Mouse (Mus musculus) erythroblast, adult 5-6 weeks (primary cell): ENCODE data around the gene Phip. TPM values are rescaled to one million over a fixed set of nuclear protein-coding genes. Genes with fewer than 3 reads are reported as not detected.

Source experiments
- ATAC-seq: replicated peaks from 2 replicates; pipeline ENCODE4 v1.8.0; 2016; ENCODE audit warnings: moderate number of reproducible peaks, mild to moderate bottlenecking, moderate TSS enrichment, inconsistent platforms; ENCODE audit not compliant: poor library complexity, low FRiP score, severe bottlenecking
- total RNA-seq, 2 experiments: library from RNA; stranded (forward) in 1 of 2; stranded (reverse) in 1 of 2; fragments of 150-400 nt in 1 of 2; fragments of 200-764, 138-1000 nt in 1 of 2; gene quantifications; 2 replicates each; pipeline versions ENCODE4 v1.2.3 to v1.2.4; 2015 to 2017; ENCODE audit warnings: low replicate concordance in 2 of 2

Phip gene
- total RNA-seq (2015; ENCODE audit: low replicate concordance) (81.3 and 92.0 TPM in 2 replicates), total RNA-seq (2017; ENCODE audit: low replicate concordance) (131 and 135 TPM in 2 replicates)

DNA sequence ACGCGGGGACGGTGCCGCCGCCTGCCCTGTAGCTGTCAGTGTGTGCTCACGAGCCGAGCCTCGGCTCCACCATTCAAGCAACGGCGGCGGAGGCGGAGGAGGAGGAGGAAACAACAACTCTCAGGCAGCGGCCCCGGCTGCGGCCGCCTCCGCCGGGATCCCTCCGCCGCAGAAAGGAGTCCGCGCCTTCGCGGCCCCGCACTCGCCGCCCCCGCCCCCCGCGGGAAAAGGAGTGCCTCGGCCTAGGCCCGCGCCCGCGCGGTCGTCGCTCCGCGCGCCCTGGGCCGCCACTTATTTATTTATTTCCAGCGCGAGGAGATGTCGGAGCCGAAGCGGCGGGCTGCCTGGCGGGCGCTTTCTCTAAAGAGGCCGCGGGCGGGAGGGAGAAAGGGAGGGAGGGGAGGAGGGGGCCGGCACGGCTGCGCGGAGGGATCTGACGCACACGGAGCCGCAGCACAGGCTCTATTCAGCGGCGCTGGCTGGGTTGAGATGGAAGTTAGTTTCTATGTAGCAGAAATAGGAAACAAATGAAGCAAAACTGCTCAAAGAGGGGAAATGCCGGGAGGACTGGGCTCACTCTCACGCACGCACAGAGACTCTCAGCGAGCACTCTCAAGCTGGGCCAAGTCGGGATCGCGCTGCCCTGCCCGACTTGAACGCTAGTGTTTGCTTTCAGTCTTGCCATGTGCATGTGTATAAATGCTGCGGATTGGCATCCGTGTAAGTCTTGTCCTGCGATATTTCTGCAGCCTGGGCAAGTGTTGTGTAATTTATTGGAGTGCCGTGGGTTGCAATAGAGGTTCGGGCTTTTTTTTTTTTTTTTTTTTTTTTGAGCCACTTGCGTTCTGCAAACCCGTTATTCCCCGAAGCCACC is at the start of gene Phip:
TSS of gene Phip (minus strand) at position 175 of the 874 bp plus-strand sequence.
- peak; percentile 84 for ATAC-seq

DNA sequence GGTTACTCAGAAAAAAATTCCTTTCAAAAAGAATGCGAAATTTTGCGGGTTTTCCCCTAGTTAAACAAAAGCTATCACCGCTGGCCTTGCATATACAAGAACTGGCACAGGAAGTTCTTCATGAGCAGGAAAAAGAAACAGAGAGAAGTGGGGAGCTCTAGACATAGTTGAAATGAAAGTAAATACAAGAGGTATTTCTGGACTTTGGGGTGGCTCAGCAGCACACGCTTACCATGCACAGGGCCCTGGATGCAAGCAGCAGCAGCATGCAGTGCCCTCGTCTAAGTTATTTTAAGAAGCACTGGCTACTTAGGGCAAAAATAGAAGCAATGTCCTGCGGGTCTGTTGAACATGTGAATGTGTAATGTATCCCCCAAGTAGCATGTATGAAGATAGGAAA is 48.4 kb upstream of the Phip start:
- no peak for ATAC-seq

DNA sequence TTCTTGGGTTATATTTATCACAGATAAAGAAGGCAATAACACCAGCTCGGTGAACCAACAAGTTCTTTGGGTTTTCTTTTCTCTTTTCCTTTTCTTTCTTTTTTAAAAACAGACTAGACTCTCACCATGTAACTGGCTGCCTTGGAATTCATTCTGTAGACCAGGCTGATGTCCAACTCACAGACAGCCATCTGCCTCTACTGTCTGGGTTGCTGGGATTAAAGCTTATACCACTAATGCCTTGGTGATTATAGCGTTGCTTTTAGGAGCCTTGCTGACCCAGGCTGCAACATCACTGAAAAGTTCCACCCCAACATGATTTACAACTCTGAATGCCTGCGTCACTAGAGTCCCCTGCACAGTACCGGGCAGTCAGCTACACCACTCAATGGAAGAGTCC is 39.2 kb upstream of the Phip start:
- ATAC-seq: no peak

DNA sequence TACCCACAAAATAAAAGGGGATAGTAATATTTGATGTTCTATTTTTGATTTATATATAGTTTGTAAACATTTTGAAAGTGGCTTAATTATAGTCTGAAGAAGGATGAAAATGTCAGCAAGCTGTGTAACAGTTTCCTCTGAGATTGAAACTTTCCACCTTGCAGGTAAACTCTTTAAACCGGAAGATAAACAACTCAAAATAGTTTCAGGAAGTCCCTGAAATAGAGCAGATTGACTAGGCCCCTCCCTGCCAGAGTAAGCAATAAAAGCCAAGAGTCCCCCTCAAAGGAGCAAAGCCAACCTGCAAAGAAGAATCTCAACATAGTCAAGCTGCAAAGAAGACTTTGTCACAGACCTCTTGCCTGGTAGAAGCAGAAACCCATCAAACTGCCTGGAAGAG is 33.0 kb upstream of the Phip start:
- ATAC-seq: no peak

DNA sequence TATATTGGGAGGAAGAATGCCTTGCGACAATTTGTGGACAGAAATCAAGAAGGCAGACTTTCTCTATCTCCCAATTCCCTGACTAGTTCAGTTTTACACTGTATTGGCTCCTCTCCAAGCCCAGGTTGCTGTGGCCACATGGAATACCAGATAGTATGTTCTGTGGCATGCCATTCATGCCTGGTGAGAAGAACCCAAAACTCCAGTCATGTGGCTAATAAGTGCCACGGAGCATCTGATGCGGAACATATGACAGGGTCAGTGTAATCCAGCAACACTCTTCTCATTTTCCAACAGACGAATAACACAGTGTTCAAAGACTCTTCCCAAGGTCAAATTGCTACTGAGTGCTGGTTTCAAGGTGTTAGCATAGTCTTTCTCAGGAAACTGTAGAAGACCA is 26.0 kb upstream of the Phip start:
- no peak for ATAC-seq

DNA sequence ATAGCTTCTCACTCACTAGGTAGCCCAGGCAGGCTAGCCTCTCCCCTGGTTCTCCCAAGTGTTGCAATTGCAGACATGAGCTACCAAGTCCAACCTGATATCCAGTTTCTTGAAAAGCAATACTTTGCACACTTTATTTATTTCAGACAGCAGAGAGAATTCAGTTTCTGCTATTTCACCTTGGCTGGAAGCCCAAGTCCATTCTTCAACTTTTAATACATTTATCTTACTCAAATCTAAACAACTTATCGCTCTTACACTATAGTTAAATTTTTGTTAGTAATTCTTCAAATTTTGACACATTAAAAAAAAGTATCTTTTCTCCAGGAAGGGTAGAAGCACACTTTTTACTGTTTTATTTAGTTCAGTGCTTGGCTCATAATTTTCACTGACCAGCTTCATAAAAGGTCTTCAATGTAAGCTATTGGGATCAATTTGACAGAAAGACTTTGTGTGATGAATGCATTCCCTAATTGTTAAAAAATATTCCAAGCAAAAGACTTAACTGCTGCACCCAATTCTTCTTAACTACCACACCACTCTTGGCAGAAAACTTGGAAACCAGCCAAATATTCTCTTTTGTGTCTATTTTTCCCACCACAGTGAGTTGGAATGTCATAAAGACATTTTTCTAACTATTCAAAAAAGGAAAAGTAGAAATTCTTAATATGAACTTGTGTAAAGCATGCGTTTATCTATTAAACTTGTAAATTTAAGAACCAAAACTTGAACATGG is 22.6 kb upstream of the Phip start:
- ATAC-seq: no peak

DNA sequence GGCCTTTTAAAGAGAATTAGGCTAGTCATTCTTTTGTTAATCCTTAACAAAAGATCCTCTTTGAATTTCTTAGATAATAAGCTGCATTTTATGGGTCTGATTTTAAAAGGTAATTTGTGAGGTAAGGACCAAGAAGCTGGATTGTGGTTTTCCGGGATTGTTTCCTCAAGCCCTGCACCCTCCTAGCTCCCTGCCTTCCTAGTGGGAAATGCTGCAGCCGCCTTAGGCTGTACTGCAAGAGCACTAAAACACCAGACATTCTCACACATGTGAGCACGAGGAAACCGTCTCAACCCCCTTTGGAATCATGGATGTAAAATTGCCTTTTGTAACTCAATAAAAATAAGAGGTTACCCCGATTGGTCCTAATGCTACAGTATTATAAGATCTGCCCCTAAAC is 1.6 kb upstream of the Phip start:
- no peak for ATAC-seq

DNA sequence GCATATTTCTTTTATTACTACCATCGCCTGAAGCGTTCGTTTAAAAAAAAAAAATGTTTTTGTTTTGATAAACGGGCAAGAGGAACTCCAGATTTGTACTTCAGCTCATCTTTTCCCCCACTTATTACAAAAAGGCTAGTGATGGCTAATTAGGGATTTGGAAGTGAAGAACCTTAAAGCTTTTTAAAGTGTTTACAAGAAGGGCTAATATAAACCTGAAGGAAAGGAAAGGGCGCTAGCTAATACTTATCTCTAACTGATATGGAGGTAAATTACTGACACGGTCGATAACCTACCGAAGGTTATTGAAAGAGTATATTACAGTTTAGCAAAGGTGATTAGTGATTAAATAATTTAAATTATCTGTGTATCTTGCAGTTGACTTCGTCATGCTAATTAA is 903 bp upstream of the Phip start:
- no peak for ATAC-seq

DNA sequence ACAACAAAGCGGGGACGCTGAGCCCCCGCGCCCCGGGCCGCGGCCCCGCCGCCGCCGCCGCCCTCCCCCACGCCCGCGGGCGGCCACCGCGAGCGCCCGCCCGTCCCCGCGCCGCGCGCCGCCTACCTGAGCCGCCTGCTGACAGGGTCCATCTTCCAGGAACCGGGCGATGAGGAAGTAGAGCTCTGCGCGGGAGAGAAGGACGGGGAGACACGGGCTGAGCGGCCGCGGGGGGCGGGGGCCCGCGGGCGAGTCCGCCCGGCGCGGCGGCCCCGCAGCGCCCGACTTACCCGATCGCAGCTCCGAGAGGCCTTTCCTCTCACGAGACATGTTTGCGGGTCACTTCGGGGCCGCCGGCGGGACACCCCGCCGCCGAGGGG is 364 bp downstream of the Phip start:
- no peak for ATAC-seq

DNA sequence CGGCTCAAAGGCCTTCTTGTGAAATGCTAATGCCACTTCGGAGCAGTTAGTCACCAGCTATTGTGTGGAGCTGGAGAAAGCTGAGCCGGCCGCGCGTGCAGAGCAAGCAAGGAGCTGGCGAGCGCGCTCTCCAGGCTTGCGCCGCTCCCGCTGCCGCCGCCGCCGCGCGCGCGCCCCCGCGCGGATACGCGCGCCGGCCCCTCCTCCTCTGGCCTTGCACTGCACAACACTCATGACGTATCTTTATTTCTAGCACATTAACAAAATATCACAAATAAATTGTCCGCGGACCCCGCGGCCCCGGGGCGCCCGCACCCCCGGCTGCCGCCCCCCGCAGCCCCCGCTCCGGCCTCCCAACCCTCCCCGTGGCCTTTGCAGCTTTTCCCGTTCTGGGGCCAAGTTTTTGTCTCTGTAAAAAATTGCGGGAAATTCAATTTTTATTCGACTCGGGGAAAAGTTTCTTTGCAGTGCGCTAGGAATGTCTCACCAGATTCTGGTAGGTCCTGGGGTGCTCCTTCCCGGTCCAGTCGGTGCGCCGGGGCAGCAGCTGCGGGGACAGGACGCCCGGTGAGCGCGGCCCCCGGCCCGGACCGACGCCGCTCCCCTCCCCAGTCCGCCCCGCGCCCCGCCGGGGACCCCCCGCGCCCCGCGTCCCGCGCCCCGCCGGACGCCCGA is 992 bp downstream of the Phip start:
- ATAC-seq: peak; percentile 47; the same call in 1 of the 2 replicates

DNA sequence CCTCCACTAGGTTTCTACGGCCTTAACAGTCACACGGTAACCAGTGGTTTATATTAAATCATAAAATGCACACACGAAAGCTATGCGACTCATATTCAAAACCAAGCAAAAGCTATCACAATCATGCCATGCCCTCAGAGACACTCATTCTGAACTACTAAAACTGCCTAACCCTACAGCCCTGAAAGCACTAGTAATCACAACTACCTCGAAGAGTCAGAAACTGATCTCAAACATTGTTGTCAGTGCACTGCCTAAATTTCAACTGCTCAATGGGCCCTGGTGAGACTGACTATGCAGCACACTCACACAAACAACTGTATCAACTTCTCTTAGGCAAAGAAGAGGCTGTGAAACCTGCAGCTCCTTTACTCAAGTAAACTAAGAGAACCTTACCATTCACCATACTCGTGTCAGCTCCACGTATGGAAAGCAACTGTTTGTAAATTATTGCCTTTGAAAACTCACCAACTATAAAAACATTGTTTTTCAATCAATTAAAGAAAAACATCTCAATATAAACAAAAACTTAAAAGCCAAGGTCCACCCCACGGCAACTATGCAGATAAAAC is 1.9 kb downstream of the Phip start:
- peak; percentile 32 for ATAC-seq

DNA sequence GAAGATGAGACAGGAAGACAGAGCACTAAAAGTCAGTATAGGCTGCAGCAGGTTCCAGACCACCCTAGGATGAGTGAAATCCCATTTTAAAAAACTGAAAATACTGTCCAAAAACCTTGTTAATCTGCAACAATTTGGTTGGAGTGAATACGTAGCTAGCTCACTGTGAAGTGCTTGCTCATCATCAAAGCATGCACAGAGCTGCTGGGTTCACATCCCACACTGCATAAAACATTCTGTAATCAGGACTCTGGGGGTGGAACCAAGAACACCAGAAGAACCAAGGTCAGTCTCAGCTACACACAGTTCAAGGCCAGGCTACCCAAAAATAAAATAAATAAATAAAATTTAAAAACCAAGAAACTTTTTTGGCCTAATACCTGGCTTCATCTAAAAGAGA is 3.9 kb downstream of the Phip start:
- no peak for ATAC-seq

DNA sequence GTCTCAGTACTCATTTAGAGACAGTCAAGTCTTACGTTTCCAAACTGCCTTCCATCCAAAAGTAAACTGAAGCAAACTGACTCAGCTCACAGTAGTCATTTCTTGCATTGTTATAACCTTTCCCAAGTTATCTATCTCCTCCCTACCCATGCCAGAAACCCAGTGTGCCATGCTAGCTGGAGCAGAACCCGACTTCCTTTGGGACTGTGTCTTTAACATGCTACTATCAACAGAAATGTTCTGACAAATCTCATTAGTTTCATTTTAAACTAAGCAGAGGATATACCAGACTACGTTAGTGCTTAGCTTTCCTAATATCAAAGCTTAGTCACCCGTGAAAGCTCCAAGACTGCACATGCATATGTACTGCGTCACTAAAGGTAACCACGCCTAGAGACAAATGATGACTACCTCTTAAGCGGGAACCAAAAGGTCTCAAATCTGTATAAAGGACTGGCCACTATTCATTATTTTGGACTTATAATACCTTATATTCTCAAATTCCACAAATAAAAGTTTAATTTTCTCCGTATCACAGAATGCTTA is 8.2 kb downstream of the Phip start:
- no peak for ATAC-seq

DNA sequence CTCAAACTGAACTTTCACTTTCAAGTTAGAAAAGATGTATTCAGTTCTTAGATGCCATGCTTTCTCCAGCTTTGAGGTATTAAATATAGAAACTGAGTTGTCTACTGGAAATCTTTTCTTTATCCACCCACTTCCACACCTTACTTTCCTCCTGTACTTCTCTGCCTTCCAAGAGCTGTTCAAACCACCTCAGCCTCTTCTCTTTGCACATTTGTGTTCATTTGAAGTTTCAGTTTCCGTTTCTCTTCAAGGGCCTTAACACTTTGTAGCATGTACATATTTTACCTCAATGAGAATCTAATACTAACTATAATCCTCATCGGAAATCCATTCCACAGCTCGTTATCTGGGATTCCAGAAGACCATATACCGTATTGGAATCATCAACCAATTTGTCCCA is 11.3 kb downstream of the Phip start:
- ATAC-seq: no peak

DNA sequence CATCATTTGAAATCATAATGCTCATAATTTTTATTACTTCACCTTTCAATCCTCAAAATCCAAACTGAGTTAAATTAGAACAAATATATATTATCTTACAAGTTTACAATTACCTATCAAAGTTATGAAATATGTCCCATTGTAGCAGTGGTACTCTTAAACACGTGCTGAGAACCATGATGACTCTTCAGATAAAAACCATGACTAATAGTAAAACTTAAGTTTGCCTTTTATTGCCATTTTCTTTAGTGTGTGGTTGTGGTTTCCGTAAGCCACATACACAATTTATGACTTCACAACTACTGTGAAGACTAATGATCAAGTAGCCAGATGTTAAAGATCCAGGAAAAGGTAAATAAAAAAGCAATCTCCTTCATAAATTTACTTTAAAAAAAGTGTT is 14.0 kb downstream of the Phip start:
- ATAC-seq: no peak

DNA sequence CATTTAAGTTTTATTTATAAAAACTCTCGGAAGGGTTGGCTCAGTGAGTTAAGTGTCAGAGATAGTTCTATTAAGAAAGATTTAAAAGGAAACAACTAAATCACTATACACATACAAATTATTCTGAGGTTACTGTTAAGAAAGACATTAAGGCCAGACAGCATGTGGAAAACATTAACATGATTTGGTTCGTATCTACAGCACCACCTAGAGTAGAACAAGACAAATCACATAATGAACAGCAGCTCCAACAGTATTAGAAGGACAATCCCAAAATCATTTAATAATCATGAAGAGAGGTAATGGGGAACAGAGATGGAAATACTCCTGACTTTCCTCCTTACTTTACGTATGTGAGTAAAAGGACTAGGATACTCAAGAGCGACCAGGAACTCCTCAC is 20.0 kb downstream of the Phip start:
- ATAC-seq: no peak

DNA sequence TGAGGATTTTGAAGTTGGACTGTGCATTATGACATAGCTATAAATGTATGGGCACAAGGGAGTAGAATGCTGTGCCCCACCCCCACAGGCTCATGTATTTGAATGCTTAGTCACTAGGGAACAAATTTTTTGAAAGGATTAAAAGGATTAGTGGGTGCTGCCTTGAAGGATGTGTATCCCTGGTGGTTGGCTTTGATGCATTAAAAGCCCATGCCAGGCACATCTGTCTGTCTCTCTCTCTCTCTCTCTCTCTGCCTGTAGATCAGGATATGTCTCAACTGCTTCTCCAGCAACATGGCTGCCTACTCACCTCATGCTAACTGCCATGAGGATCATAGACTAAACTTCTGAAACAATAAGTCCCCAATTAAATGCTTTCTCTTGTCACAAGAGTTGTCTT is 23.0 kb downstream of the Phip start:
- ATAC-seq: no peak

DNA sequence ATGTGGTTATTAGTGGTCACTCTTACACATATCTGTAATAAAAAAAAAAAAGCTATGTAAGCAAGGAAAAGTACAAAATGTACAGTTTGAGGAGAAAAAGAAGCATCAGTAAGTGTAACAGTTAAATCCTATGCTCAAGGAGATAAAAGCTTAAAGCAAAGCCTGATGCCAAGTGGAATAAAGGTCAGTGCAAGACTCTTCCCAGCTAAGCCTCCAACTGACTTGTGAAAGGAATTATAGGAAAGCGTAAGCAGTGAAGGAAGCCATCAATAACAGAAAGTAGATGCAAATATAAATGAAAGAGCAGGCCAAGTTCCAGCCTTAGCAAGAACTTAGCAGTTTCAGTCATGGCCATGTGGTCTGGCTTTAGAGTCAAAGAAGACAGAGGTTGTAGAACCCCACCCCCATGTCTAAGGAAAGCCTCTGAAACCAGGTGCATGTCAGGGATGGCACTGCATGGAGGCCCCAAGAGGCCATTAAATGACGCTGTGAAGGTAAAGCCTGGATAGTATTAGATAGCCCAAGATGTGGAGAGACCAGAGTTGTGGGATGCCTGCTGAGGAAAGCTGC is 23.8 kb downstream of the Phip start:
- no peak for ATAC-seq

DNA sequence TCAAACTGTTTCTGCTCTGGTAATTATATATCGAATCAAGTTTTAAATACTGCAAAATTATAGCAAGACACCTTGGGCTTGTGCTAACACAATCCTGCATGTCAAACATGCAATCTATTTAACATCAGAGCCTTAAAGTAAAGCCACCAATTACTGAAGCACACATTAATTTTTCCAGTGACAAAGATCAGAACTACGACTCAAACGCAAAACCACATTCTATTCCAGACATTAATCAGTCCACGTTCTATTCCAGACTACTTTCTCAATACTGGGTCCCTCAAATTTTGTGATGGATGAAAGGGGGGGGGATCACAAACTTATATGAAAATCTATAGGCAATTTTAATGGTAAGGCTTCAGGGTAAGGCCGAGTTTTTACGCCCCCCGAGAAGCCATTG is 68.1 kb downstream of the Phip start:
- ATAC-seq: no peak

DNA sequence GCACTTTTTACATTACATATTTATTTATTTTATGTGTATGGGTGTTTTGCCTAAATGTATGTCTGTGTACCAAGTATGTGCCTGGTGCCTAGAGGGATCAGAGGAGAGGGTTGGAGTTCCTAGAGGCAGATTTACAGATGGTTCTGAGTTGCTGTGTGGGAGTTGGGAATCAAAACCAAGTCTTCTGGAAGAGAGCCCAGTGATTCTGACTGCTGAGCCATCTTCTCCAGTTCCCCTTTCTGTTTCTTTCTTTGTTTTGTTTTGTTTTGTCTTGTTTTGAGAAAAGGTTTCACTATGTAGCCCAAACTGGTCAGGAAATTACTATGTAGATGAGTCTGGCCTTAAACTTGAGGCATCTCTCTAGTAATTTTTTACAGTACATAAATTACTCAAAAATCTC is 86.7 kb downstream of the Phip start:
- ATAC-seq: no peak
